Comparison of ENCODE assay signal across 10 mouse cellular contexts in the genomic region with DNA sequence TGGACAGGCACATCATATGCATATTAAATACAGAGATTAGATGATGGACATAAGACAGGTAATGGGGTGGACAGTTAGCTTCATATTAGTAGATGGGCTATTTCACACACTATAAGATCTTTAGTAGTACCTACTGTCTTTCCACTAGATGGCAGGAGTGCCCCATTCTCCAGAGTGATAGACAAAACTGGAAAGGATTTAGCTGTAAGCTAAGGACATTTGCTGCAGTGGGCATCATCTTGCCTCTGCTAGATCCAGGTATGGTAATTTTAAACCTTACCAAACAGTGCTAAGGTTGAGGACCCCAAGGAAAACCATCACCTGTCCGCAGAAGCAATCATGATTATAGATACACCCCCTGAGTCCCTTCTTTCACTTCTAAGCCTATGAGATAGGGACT. TPM values are rescaled to one million over a fixed set of nuclear protein-coding genes. Genes with fewer than 3 reads are reported as not detected.
A peak's percentile ranks its signal among the peaks of the same experiment; 100 is the strongest.
DNase-seq lines count a peak whose midpoint lies in the region.
"Had no signal": no experiment of that assay in that cellular context is flagged by ENCODE, and none has a peak within 500 bp of the region (broad histone marks: within the 10 kb centered on the region; RNA-seq: fewer than 3 reads in every experiment).

No protein-coding gene starts in this region.

- H3K27ac ChIP-seq in heart, embryonic 10.5 days, result no peak overlapping the region
- no peak overlapping the region for H3K27ac ChIP-seq in hindbrain, embryonic 10.5 days

- peaks cover 6% of the 10 kb centered on the region; the same call in 1 of the 2 replicates for H3K27me3 ChIP-seq in heart, embryonic 10.5 days (ENCODE audit: insufficient read depth, poor library complexity, severe bottlenecking)
- H3K27me3 ChIP-seq in hindbrain, embryonic 10.5 days (ENCODE audit: insufficient read depth, poor library complexity, severe bottlenecking), result peaks cover 56% of the 10 kb centered on the region

- 70% methylated on average over 1 of the region's 1 CpGs for WGBS in heart, embryonic 10.5 days
- WGBS in hindbrain, embryonic 10.5 days, result 81% methylated on average over 1 of the region's 1 CpGs

- no peaks in the 10 kb centered on the region for H3K4me1 ChIP-seq in heart, embryonic 10.5 days
- H3K4me1 ChIP-seq in hindbrain, embryonic 10.5 days (replicated peaks), result no peaks in the 10 kb centered on the region

- peaks cover 10% of the 10 kb centered on the region; the same call in 1 of the 2 replicates for H3K36me3 ChIP-seq in heart, embryonic 10.5 days
- no peaks in the 10 kb centered on the region for H3K36me3 ChIP-seq in hindbrain, embryonic 10.5 days

- peak; percentile 3 to 29 for DNase-seq in heart, adult 18-20 months
- DNase-seq in heart, embryonic 10.5 days (ENCODE audit: low spot score), result no peak
- DNase-seq in 416B (ENCODE audit: low read depth) (peak; percentile 39), ZHBTc4 (ENCODE audit: low read depth, low spot score) (peak; percentile 53)
- DNase-seq in hindbrain, embryonic 10.5 days (ENCODE audit: low spot score), result peak; percentile 31
- peak; percentile 15 for DNase-seq in lung, postnatal 36 days
- DNase-seq in thymus, postnatal 14 days, result no peak
- DNase-seq in spleen, postnatal 4 days (ENCODE audit: low spot score in 2 of 2), result no peak

- no peak overlapping the region for H3K4me3 ChIP-seq in heart, embryonic 10.5 days
- H3K4me3 ChIP-seq in hindbrain, embryonic 10.5 days, result no peak overlapping the region
- H3K4me3 ChIP-seq: myocyte had no signal

- H3K9me3 ChIP-seq in heart, embryonic 10.5 days, result no peaks in the 10 kb centered on the region
- no peaks in the 10 kb centered on the region for H3K9me3 ChIP-seq in hindbrain, embryonic 10.5 days

RNA-seq across cellular contexts. Expression of gene Cldn34a, which starts 55.3 kb away (rescaled TPM):
- total RNA-seq in heart, adult 18-20 months (2021), result not detected
- polyA plus RNA-seq in heart, embryonic 10.5 days (2016; fragmentation: Nextera tagmentation; extraction: Ambion mirVana), result not detected in 2 replicates
- polyA plus RNA-seq in hindbrain, embryonic 10.5 days (2016; fragmentation: Nextera tagmentation; extraction: Ambion mirVana), result not detected in 2 replicates
- total RNA-seq: hematopoietic stem cell, adult 5-6 weeks had no signal
- polyA plus RNA-seq: myocyte had no signal

Comparison
In these comparisons a context has a peak if more than half of its experiments do, and no peak if none do; other contexts are left out.
1. DNase-seq: peak in heart, adult 18-20 months (2 of 2), 416B (single experiment), ZHBTc4 (single experiment), hindbrain, embryonic 10.5 days (single experiment) and lung, postnatal 36 days (single experiment); none in heart, embryonic 10.5 days (single experiment), thymus, postnatal 14 days (single experiment) and spleen, postnatal 4 days (0 of 2).